Mouse (Mus musculus) forebrain, embryonic 14.5 days (tissue): ENCODE results near the gene Nupl1. TPM values are rescaled to one million over a fixed set of nuclear protein-coding genes. Genes with fewer than 3 reads are reported as not detected.

Source experiments
- ATAC-seq: fragments of 200-750 bp; cut with Nextera tagmentation; 2 replicates; pipeline ENCODE4 v1.8.0; 2017; ENCODE audit warnings: mild to moderate bottlenecking, moderate library complexity
- DNase-seq: peaks from one replicate; pipeline ENCODE4 v3.0.0-alpha.2; 2015; ENCODE audit warnings: low spot score
- H3K27ac ChIP-seq: fragments of 300-500 bp; sonication (generic); 2 replicates; pipeline ENCODE4 v1.5.1; 2014; ENCODE audit warnings: low read depth, mild to moderate bottlenecking, control low read depth, low read length, moderate library complexity
- H3K27me3 ChIP-seq: fragments of 300-500 bp; sonication (generic); replicated peaks from 2 replicates; pipeline ENCODE4 v1.6.1; 2014; ENCODE audit warnings: low read length, control low read depth, mixed read lengths; ENCODE audit not compliant: control insufficient read depth, insufficient read depth
- H3K36me3 ChIP-seq: fragments of 300-500 bp; sonication (generic); 2 replicates; pipeline ENCODE4 v1.6.1; 2014; ENCODE audit warnings: low read length, control low read depth; ENCODE audit not compliant: control insufficient read depth, insufficient read depth
- H3K4me1 ChIP-seq: fragments of 300-500 bp; sonication (generic); 2 replicates; pipeline ENCODE4 v1.6.1; 2014; ENCODE audit warnings: antibody characterized with exemption, low read length, control low read depth; ENCODE audit not compliant: control insufficient read depth, insufficient read depth
- H3K4me2 ChIP-seq: fragments of 300-500 bp; sonication (generic); 2 replicates; pipeline ENCODE4 v1.6.1; 2014; ENCODE audit warnings: mild to moderate bottlenecking, control low read depth, low read length
- H3K4me3 ChIP-seq: fragments of 300-500 bp; sonication (generic); 2 replicates; pipeline ENCODE4 v1.5.1; 2014; ENCODE audit warnings: low read depth, low read length, control low read depth
- H3K9ac ChIP-seq: fragments of 300-500 bp; sonication (generic); 2 replicates; pipeline ENCODE4 v1.6.1; 2014; ENCODE audit warnings: mild to moderate bottlenecking, low read length, control low read depth, moderate library complexity
- H3K9me3 ChIP-seq: fragments of 300-500 bp; sonication (generic); replicated peaks from 2 replicates; pipeline ENCODE4 v1.6.1; 2016; ENCODE audit warnings: low read length, control low read depth, mixed read lengths; ENCODE audit not compliant: control insufficient read depth
- WGBS: fragments of 180-500 bp; shearing (Covaris S2); extraction: QIAGEN DNeasy Blood & Tissue Kit; methylation state at CpG from one replicate; pipeline ENCODE4 v1.1.7; 2014; 5-methylcytosine and 5-hydroxymethylcytosine counted together
- polyA plus RNA-seq: library from polyadenylated mRNA; unstranded; fragments of >200 nt; fragmentation: Nextera tagmentation; extraction: Ambion mirVana; gene quantifications from 2 replicates; pipeline ENCODE4 v1.2.1, GENCODE M21; 2014

Gene Nupl1
- polyA plus RNA-seq, 1 experiment from 2014 or later = not detected

DNA sequence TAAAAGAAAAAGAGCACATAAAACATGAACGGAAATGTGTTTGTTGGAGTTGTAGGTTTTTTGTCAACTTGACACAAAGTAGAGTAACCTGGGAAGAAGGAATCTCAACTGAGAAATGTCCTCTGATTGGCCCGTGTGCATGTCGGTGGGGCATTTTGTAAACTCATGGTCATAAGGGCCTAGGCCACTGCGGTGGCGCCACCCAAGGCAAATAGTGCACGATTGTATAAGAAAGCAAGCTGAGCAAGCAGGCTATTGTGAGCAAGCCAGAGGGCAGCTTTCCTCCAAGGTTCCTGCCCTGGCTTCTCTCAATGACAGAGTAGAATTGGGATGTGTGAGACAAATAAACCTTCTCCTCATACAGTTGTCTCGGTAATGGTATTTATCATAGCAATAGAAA, 42.1 kb downstream of the Nupl1 start:
- Histone ChIP-seq H3K4me3 (no peak overlapping the region), H3K4me2 (no peak overlapping the region), H3K27ac (no peak overlapping the region), H3K4me1 (no peaks in the 10 kb centered on the region), H3K36me3 (no peaks in the 10 kb centered on the region), H3K9me3 (no peaks in the 10 kb centered on the region), H3K27me3 (no peaks in the 10 kb centered on the region), H3K9ac (no peak overlapping the region)
- DNase-seq = no peak
- ATAC-seq = no peak
- 93% methylated on average over 7 of the region's 7 CpGs for WGBS

DNA sequence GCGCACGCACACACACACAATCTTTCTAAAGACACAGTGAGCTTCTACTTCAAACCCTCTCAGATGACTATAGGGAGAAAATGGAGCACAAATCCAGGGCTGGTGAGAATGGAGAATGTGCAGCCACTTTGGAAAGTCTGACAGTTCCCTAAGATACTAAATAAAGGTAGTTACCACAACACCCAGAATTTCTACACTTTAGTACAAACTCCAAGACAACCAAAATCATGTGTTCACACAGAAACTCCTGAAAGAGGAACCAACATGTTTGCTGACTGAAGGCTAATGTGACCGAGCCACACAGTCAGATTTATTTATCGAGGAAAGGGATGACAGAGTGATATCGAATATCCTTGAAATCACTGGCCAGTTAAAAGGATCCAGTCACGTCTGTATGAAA, 46.2 kb downstream of the Nupl1 start:
- Histone ChIP-seq H3K36me3 (no peaks in the 10 kb centered on the region), H3K4me2 (no peak overlapping the region), H3K27me3 (no peaks in the 10 kb centered on the region), H3K27ac (no peak overlapping the region), H3K9ac (no peak overlapping the region), H3K9me3 (no peaks in the 10 kb centered on the region), H3K4me1 (no peaks in the 10 kb centered on the region), H3K4me3 (no peak overlapping the region)
- DNase-seq = no peak
- no peak for ATAC-seq
- WGBS = 98% methylated on average over 6 of the region's 6 CpGs

DNA sequence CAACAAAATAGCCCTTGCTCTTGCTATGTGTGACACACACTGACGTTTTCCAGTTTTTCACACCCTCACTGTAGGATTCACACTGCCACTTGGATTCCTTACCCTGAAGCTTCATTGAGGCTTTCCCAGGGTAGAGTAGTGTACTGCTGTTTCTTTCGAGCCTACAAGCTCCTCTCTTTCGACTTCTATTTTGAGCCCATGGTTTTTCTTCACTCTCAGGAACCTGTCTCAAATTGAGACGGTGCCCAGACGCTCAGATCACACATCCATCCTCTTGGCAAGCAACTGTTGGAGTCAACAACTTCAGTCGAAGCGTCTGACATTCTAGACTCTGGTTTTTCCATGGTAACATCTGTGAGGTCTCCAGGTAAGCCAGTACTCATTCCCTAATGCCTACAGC, 54.3 kb downstream of the Nupl1 start, which contains the start of gene Atp8a2:
Gene Atp8a2, minus strand, starts transcription at position 296 of the 400 bp plus-strand sequence.
- Histone ChIP-seq H3K4me2 (no peak within 1 kb of the TSS), H3K36me3 (no peaks in the 10 kb centered on the region), H3K9ac (no peak within 1 kb of the TSS), H3K27ac (no peak within 1 kb of the TSS), H3K4me3 (no peak within 1 kb of the TSS), H3K9me3 (no peaks in the 10 kb centered on the region), H3K4me1 (no peaks in the 10 kb centered on the region), H3K27me3 (no peaks in the 10 kb centered on the region)
- WGBS = 79% methylated on average over 7 of the region's 7 CpGs
- DNase-seq (no peak), ATAC-seq (no peak)

DNA sequence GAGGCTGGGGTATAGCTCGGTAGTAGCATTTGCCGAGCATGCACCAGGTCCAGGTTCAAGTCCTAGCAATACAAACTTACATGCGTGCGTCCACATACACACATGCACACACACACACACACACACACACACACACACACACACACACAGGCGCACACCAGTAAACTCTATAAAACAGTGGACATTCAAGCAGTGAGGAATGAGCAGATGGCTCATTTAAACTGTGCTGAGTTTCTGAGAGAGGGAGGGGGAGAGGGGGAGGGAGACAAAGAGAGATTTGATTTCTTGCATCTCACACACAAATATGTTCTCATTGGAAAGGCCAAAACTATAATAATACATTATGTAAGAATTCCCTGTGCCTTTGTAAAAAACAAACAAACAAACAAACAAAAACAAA, 55.2 kb downstream of the Nupl1 start:
- Histone ChIP-seq H3K4me2 (no peak overlapping the region), H3K4me1 (no peaks in the 10 kb centered on the region), H3K36me3 (no peaks in the 10 kb centered on the region), H3K9ac (no peak overlapping the region), H3K9me3 (no peaks in the 10 kb centered on the region), H3K27ac (no peak overlapping the region), H3K4me3 (no peak overlapping the region), H3K27me3 (no peaks in the 10 kb centered on the region)
- DNase-seq (peak; percentile 60), ATAC-seq (peak; percentile 54; the same call in 1 of the 2 replicates)
- 77% methylated on average over 5 of the region's 5 CpGs for WGBS

DNA sequence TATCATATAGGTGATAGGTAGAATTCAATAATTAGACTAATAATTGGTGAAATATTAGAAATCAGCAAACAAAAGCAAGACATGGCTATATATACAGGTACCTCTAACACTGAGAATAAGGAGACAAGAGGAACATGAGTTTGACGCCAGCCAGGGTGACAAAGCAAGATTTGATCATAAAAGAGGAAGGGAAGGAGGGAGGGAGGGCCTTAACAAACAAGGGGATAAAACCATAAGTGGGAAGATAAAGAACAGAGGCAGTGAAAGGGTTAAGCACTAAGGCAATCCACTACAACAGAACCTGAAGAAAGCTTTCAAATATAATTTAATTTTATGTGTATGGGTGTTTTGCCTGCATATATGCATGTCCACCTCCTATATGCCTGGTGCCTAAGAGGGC, 56.6 kb downstream of the Nupl1 start:
- DNase-seq (no peak), ATAC-seq (no peak)
- Histone ChIP-seq H3K27me3 (no peaks in the 10 kb centered on the region), H3K36me3 (no peaks in the 10 kb centered on the region), H3K9me3 (no peaks in the 10 kb centered on the region), H3K27ac (no peak overlapping the region), H3K4me3 (no peak overlapping the region), H3K9ac (no peak overlapping the region), H3K4me1 (no peaks in the 10 kb centered on the region), H3K4me2 (no peak overlapping the region)
- WGBS = 90% methylated on average over 1 of the region's 1 CpGs

DNA sequence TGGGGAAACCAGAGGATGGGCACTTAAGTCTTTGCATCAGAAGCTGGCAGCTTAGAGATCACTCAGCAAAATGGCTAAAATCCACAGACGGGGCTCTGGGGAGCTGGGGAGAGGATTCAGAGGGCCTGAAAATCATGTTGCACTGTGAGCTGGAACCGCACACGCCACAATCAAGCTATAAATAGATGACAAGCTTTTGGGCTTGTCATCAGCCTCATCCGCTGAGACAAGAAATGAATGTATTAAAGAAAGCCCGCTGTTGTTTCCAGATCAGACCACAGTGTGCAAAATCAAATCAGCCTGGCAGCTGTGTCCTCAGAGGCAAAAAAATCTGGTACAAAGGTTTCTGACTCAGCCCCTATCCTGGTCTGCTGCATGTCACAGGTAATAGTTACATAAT, 61.5 kb downstream of the Nupl1 start:
- Histone ChIP-seq H3K4me1 (no peaks in the 10 kb centered on the region), H3K9ac (no peak overlapping the region), H3K4me3 (no peak overlapping the region), H3K27ac (no peak overlapping the region), H3K36me3 (no peaks in the 10 kb centered on the region), H3K4me2 (no peak overlapping the region), H3K9me3 (no peaks in the 10 kb centered on the region), H3K27me3 (no peaks in the 10 kb centered on the region)
- WGBS = 91% methylated on average over 5 of the region's 5 CpGs
- no peak for ATAC-seq
- DNase-seq = no peak

DNA sequence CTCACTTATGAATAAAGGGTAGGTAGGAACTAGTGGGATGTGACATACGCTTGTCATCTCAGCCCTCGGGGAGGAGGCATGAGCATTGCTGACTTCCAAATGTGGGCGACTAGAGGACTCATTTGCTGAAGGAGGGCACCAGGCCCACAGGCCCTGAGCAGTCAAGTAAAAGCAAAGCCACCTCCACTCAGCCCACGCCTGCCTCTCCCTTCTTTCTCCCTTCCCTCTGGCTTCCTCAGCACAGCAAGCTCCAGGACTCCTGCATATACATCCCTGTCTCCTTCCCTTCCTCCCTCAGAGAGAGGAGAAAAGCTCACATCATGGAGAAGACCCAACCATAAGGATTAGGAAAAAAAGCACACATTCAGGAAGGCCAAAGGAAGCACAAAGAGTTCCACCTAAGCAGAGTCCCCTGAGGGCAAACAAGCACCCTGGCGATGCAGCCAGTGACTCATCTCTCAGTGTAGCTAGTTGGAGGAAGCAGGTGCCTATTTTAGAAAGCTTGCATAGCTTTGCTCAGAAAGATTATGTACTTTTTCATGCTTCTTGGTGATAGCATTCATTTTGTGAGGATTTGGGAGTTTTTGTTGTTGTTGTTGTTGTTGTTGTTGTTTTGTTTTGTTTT, 62.9 kb downstream of the Nupl1 start:
- H3K4me3 ChIP-seq = no peak overlapping the region
- H3K27me3 ChIP-seq = no peaks in the 10 kb centered on the region
- WGBS = 78% methylated on average over 5 of the region's 5 CpGs
- DNase-seq (no peak), ATAC-seq (no peak)
- H3K4me2 ChIP-seq = no peak overlapping the region
- no peak overlapping the region for H3K9ac ChIP-seq
- H3K27ac ChIP-seq = no peak overlapping the region
- H3K9me3 ChIP-seq = no peaks in the 10 kb centered on the region
- H3K36me3 ChIP-seq = no peaks in the 10 kb centered on the region
- no peaks in the 10 kb centered on the region for H3K4me1 ChIP-seq

DNA sequence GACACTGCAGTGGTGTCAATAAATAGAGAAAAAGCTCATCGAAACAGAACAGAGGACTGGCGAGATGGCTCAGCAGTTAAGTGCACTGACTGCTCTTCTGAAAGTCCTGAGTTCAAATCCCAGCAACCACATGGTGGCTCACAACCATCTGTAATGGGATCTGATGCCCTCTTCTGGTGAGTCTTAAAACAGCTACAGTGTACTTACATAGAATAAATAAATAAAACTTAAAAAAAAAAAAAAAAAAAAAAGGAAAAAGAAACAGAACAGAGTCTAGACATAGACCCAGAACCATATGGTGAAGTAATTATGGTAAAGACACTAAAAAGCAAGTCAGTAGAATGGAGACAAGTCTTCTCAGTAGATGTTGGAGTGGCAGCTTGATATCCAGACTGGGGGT, 69.9 kb downstream of the Nupl1 start:
- Histone ChIP-seq H3K4me2 (no peak overlapping the region), H3K27ac (no peak overlapping the region), H3K27me3 (peaks cover 6% of the 10 kb centered on the region; the same call in 1 of the 2 replicates), H3K36me3 (no peaks in the 10 kb centered on the region), H3K9ac (no peak overlapping the region), H3K4me3 (no peak overlapping the region), H3K9me3 (no peaks in the 10 kb centered on the region), H3K4me1 (no peaks in the 10 kb centered on the region)
- 92% methylated on average over 2 of the region's 2 CpGs for WGBS
- no peak for ATAC-seq
- no peak for DNase-seq

DNA sequence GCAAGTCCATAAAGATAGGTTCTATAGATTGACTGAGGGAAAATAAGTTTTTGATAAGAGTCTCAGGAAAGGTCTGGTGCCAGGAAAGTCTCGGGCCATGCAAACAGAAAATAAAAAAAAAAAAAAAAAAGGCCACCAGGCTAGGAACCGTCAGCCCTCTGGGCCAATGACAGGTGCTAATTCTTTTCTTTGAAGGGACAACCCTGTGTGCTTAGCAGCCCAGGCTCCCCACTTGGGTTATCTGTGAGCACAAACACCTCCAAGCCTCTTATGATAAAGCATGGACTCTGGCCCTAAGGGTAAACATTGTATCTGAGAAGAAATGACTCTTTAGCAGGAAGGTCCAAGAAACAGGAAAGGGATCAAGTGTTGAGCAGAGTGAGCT, 72.7 kb downstream of the Nupl1 start:
- Histone ChIP-seq H3K27ac (no peak overlapping the region), H3K9me3 (no peaks in the 10 kb centered on the region), H3K36me3 (no peaks in the 10 kb centered on the region), H3K4me2 (peak overlapping the region; percentile 97), H3K27me3 (peaks cover 11% of the 10 kb centered on the region; the same call in 1 of the 2 replicates), H3K4me3 (no peak overlapping the region), H3K4me1 (no peaks in the 10 kb centered on the region), H3K9ac (no peak overlapping the region)
- DNase-seq (no peak), ATAC-seq (no peak)
- WGBS = 49% methylated on average over 2 of the region's 2 CpGs
